Comparison of ENCODE assay signal across 18 mouse cellular contexts in genomic region chr12:5257174-5257573, GRCm38 (mm10).
A peak's percentile ranks its signal among the peaks of the same experiment; 100 is the strongest.
DNase-seq lines count a peak whose midpoint lies in the region; ATAC-seq and TF ChIP-seq lines count a peak whose summit lies in the region.
"Had no signal": no experiment of that assay in that cellular context is flagged by ENCODE, and none has a peak within 500 bp of the region (broad histone marks: within the 10 kb centered on the region; RNA-seq: fewer than 3 reads in every experiment).

No protein-coding gene starts in this region.

- WGBS in olfactory bulb, adult 2 months: 33% methylated on average over 4 of the region's 4 CpGs
- 67% methylated on average over 4 of the region's 4 CpGs for WGBS in midbrain, embryonic 16.5 days

- TF ChIP-seq CTCF in layer of hippocampus, adult 2 months (conservative IDR thresholded peaks at IDR 0.05): no peak
- no peak for TF ChIP-seq CTCF in olfactory bulb, adult 2 months (IDR thresholded peaks at IDR 0.05; ENCODE audit: insufficient read depth, low read depth, low read length)

- H3K36me3 ChIP-seq in midbrain, embryonic 16.5 days (ENCODE audit: control insufficient read depth, insufficient read depth, low read length): no peaks in the 10 kb centered on the region
- H3K36me3 ChIP-seq: embryonic facial prominence, embryonic 10.5 days; embryonic facial prominence, embryonic 12.5 days; forebrain, embryonic 15.5 days had no signal

- H3K9ac ChIP-seq in midbrain, embryonic 16.5 days (ENCODE audit: low read depth, low read length): no peak overlapping the region
- H3K9ac ChIP-seq: embryonic facial prominence, embryonic 12.5 days; forebrain, embryonic 13.5 days; forebrain, embryonic 15.5 days; forebrain, postnatal 0 days had no signal

- DNase-seq in layer of hippocampus, adult 2 months (ENCODE audit: low spot score in 2 of 2): no peak
- DNase-seq in layer of hippocampus, adult 18-20 months (ENCODE audit: low spot score in 2 of 2): no peak
- DNase-seq in brain, adult 2 months (ENCODE audit: low read depth, low spot score): peak; percentile 62
- DNase-seq: adrenal gland, adult 2 months; adrenal gland, postnatal 10 days; adrenal gland, postnatal 25 days; cerebellum, adult 11-12 months; cerebellum, adult 2 months; cerebellum, adult 9-10 months; cerebellum, postnatal 10 days; cerebellum, postnatal 25 days; forebrain, postnatal 0 days had no signal

- ATAC-seq in midbrain, embryonic 16.5 days: no peak
- ATAC-seq: forebrain, embryonic 13.5 days; forebrain, embryonic 15.5 days; forebrain, postnatal 0 days had no signal

- TF ChIP-seq POLR2A in olfactory bulb, adult 2 months (IDR thresholded peaks at IDR 0.05; ENCODE audit: insufficient read depth, low read depth, low read length): no peak

- H3K27me3 ChIP-seq in midbrain, embryonic 16.5 days (ENCODE audit: control insufficient read depth, insufficient read depth, low read depth, low read length): no peaks in the 10 kb centered on the region
- H3K27me3 ChIP-seq: embryonic facial prominence, embryonic 12.5 days; forebrain, embryonic 13.5 days; forebrain, embryonic 15.5 days had no signal

- H3K27ac ChIP-seq in layer of hippocampus, adult 2 months: peak overlapping the region; percentile 68; the same call in 1 of the 2 replicates
- H3K27ac ChIP-seq in olfactory bulb, adult 2 months (ENCODE audit: insufficient read depth, low read depth, low read length): peak overlapping the region; percentile 71
- no peak overlapping the region for H3K27ac ChIP-seq in midbrain, embryonic 16.5 days (ENCODE audit: low read length)
- H3K27ac ChIP-seq: embryonic facial prominence, embryonic 10.5 days; embryonic facial prominence, embryonic 12.5 days; forebrain, embryonic 13.5 days; forebrain, embryonic 15.5 days had no signal

- H3K9me3 ChIP-seq in midbrain, embryonic 16.5 days (replicated peaks; ENCODE audit: control insufficient read depth, low read length, poor library complexity, severe bottlenecking): no peaks in the 10 kb centered on the region
- H3K9me3 ChIP-seq: embryonic facial prominence, embryonic 10.5 days; embryonic facial prominence, embryonic 12.5 days; forebrain, embryonic 13.5 days; forebrain, embryonic 15.5 days had no signal

- peaks cover 27% of the 10 kb centered on the region for H3K4me1 ChIP-seq in olfactory bulb, adult 2 months (ENCODE audit: control insufficient read depth, insufficient read depth, low read length)
- peaks cover 24% of the 10 kb centered on the region for H3K4me1 ChIP-seq in midbrain, embryonic 16.5 days (ENCODE audit: control insufficient read depth, insufficient read depth, low read length)

- no peak overlapping the region for H3K4me2 ChIP-seq in midbrain, embryonic 16.5 days (ENCODE audit: low read length)
- H3K4me2 ChIP-seq: embryonic facial prominence, embryonic 12.5 days; forebrain, embryonic 13.5 days; forebrain, embryonic 15.5 days had no signal

- no peak overlapping the region for H3K4me3 ChIP-seq in layer of hippocampus, adult 2 months
- no peak overlapping the region for H3K4me3 ChIP-seq in olfactory bulb, adult 2 months (ENCODE audit: insufficient read depth, low read depth, low read length)
- no peak overlapping the region for H3K4me3 ChIP-seq in midbrain, embryonic 16.5 days (ENCODE audit: low read depth, low read length)
- H3K4me3 ChIP-seq: embryonic facial prominence, embryonic 10.5 days; embryonic facial prominence, embryonic 12.5 days; forebrain, embryonic 13.5 days; forebrain, embryonic 15.5 days had no signal
